In genomic region chr13:113203146-113203545, GRCm38 (mm10) we compare ENCODE assay signal across 29 mouse cellular contexts. TPM values are rescaled to one million over a fixed set of nuclear protein-coding genes. Genes with fewer than 3 reads are reported as not detected.
DNase-seq lines count a peak whose midpoint lies in the region; ATAC-seq and TF ChIP-seq lines count a peak whose summit lies in the region.
"Had no signal": no experiment of that assay in that cellular context is flagged by ENCODE, and none has a peak within 500 bp of the region (broad histone marks: within the 10 kb centered on the region; RNA-seq: fewer than 3 reads in every experiment).

No protein-coding gene starts in this region.

- no peaks in the 10 kb centered on the region for H3K36me3 ChIP-seq in C2C12 (ENCODE audit: control insufficient read depth, insufficient read depth)
- H3K36me3 ChIP-seq in myocyte (ENCODE audit: control insufficient read depth, insufficient read depth): no peaks in the 10 kb centered on the region
- no peaks in the 10 kb centered on the region for H3K36me3 ChIP-seq in hindbrain, embryonic 13.5 days
- H3K36me3 ChIP-seq: embryonic facial prominence, embryonic 10.5 days; embryonic facial prominence, embryonic 12.5 days; forebrain, embryonic 10.5 days; forebrain, embryonic 12.5 days; G1E had no signal

- H3K4me1 ChIP-seq in hindbrain, embryonic 13.5 days (replicated peaks): no peaks in the 10 kb centered on the region
- H3K4me1 ChIP-seq: forebrain, embryonic 12.5 days had no signal

- H3ac ChIP-seq in C2C12 (ENCODE audit: control insufficient read depth, insufficient read length, low read depth) (no peak overlapping the region), myocyte (ENCODE audit: control insufficient read depth, insufficient read length) (no peak overlapping the region)

- TF ChIP-seq POLR2A in myocyte (IDR thresholded peaks at IDR 0.05; ENCODE audit: insufficient read length, low read depth): no peak

- H3K9ac ChIP-seq in hindbrain, embryonic 13.5 days: no peak overlapping the region
- H3K9ac ChIP-seq: embryonic facial prominence, embryonic 12.5 days; forebrain, embryonic 12.5 days had no signal

- ATAC-seq in hindbrain, embryonic 13.5 days (ENCODE audit: low FRiP score): no peak
- ATAC-seq: CD4-positive, CD25-positive, alpha-beta regulatory T cell, adult 4 months; forebrain, embryonic 14.5 days; forebrain, embryonic 16.5 days had no signal

- H3K79me3 ChIP-seq in C2C12 (ENCODE audit: low read depth): no peaks in the 10 kb centered on the region

- H3K79me2 ChIP-seq in C2C12 (ENCODE audit: control insufficient read depth, insufficient read depth) (no peaks in the 10 kb centered on the region), myocyte (ENCODE audit: control insufficient read depth, insufficient read depth) (no peaks in the 10 kb centered on the region)

- peak overlapping the region; percentile 45 for H3K4me2 ChIP-seq in myocyte (ENCODE audit: low read depth)
- no peak overlapping the region for H3K4me2 ChIP-seq in hindbrain, embryonic 13.5 days
- H3K4me2 ChIP-seq: embryonic facial prominence, embryonic 12.5 days; forebrain, embryonic 12.5 days had no signal

- no peak overlapping the region for H3K27ac ChIP-seq in hindbrain, embryonic 13.5 days
- H3K27ac ChIP-seq: embryonic facial prominence, embryonic 10.5 days; embryonic facial prominence, embryonic 12.5 days; forebrain, embryonic 10.5 days; forebrain, embryonic 12.5 days had no signal

- H3K27me3 ChIP-seq in C2C12 (ENCODE audit: control insufficient read depth, insufficient read depth, insufficient read length) (no peaks in the 10 kb centered on the region), myocyte (ENCODE audit: control insufficient read depth, insufficient read depth, insufficient read length) (no peaks in the 10 kb centered on the region)
- H3K27me3 ChIP-seq in hindbrain, embryonic 13.5 days: no peaks in the 10 kb centered on the region
- H3K27me3 ChIP-seq: CH12.LX; embryonic facial prominence, embryonic 12.5 days; forebrain, embryonic 12.5 days had no signal

- H3K4me3 ChIP-seq in C2C12 (ENCODE audit: insufficient read depth, poor library complexity, severe bottlenecking): no peak overlapping the region
- no peak overlapping the region for H3K4me3 ChIP-seq in myocyte
- H3K4me3 ChIP-seq in hindbrain, embryonic 13.5 days: no peak overlapping the region
- H3K4me3 ChIP-seq: embryonic facial prominence, embryonic 10.5 days; embryonic facial prominence, embryonic 12.5 days; erythroblast, embryonic 14.5 days; forebrain, embryonic 10.5 days; forebrain, embryonic 12.5 days had no signal

- 47% methylated on average over 5 of the region's 5 CpGs for WGBS in hindbrain, embryonic 13.5 days

- no peak for TF ChIP-seq CTCF in C2C12 (IDR thresholded peaks at IDR 0.05; ENCODE audit: control insufficient read depth, insufficient read depth, insufficient read length)

- H3K9me3 ChIP-seq in hindbrain, embryonic 13.5 days: no peaks in the 10 kb centered on the region
- H3K9me3 ChIP-seq: embryonic facial prominence, embryonic 10.5 days; embryonic facial prominence, embryonic 12.5 days; forebrain, embryonic 10.5 days; forebrain, embryonic 12.5 days; G1E had no signal

- DNase-seq in 3T3-L1 (ENCODE audit: low read depth, low spot score) (peak; percentile 61), NIH3T3 (ENCODE audit: low read depth) (peak; percentile 6)
- no peak for DNase-seq in embryo, embryonic 10 days (ENCODE audit: low spot score)
- no peak for DNase-seq in urinary bladder, adult 18-20 months (ENCODE audit: low spot score in 2 of 2)
- DNase-seq: adrenal gland, adult 2 months; adrenal gland, postnatal 10 days; adrenal gland, postnatal 25 days; B cell, adult 2 months; cerebellum, adult 11 months; cerebellum, adult 18-20 months; cerebellum, adult 8-10 months; cerebellum, adult 9-11 months; cerebellum, postnatal 14 days; cerebellum, postnatal 36 days had no signal

TF ChIP-seq in C2C12, 6 proteins besides CTCF, POLR2A, EP300 and RAD21:
- TF ChIP-seq MYOG (IDR thresholded peaks at IDR 0.05; ENCODE audit: control insufficient read depth, extremely low read depth, insufficient read length) (no peak), FOSL1 (IDR thresholded peaks at IDR 0.05; ENCODE audit: insufficient read depth, low read length, poor library complexity, severe bottlenecking) (peak; percentile 21)

TF ChIP-seq in myocyte, 11 proteins besides CTCF, POLR2A, EP300 and RAD21:
- TF ChIP-seq CEBPB (IDR thresholded peaks at IDR 0.05; ENCODE audit: insufficient read depth, poor library complexity, severe bottlenecking) (no peak), USF1 (IDR thresholded peaks at IDR 0.05; ENCODE audit: low read depth) (no peak), POLR2AphosphoS2 (IDR thresholded peaks at IDR 0.05; ENCODE audit: insufficient read length, low read depth) (no peak), SRF (IDR thresholded peaks at IDR 0.05; ENCODE audit: control insufficient read depth, insufficient read length, low read depth) (no peak), MYOG (IDR thresholded peaks at IDR 0.05; ENCODE audit: control insufficient read depth in 1 of 3, insufficient read depth in 1 of 3, insufficient read length in 2 of 3, low read depth in 2 of 3) (no peak), TCF12 (IDR thresholded peaks at IDR 0.05; ENCODE audit: insufficient read depth, poor library complexity, severe bottlenecking) (no peak), REST (IDR thresholded peaks at IDR 0.05; ENCODE audit: insufficient read depth, insufficient read length) (no peak)

RNA-seq across cellular contexts. Expression of gene Esm1, which starts 6.3 kb away (rescaled TPM):
- polyA plus RNA-seq in C2C12 (2012; fragmentation: generic; extraction: Trizol): 0.08 TPM
- not detected for polyA plus RNA-seq in myocyte (2012; fragmentation: generic; extraction: Trizol)
- 1.5 and 1.8 TPM in 2 replicates for polyA plus RNA-seq in hindbrain, embryonic 13.5 days (2015; fragmentation: Nextera tagmentation; extraction: Ambion mirVana)
- polyA plus RNA-seq: CD4-positive, CD25-positive, alpha-beta regulatory T cell, adult 4 months; G1E had no signal

RNA-seq across cellular contexts. Expression of gene Gzmk, which starts 22.6 kb away (rescaled TPM):
- 0.26 TPM for polyA plus RNA-seq in C2C12 (2012; fragmentation: generic; extraction: Trizol)
- not detected for polyA plus RNA-seq in myocyte (2012; fragmentation: generic; extraction: Trizol)
- polyA plus RNA-seq in hindbrain, embryonic 13.5 days (2015; fragmentation: Nextera tagmentation; extraction: Ambion mirVana): not detected in 2 replicates
- polyA plus RNA-seq: adrenal gland, adult 2 months; brain, embryonic 14.5 days; embryonic facial prominence, embryonic 10.5 days; embryonic facial prominence, embryonic 12.5 days; embryonic facial prominence, embryonic 14.5 days; erythroblast, embryonic 14.5 days; forebrain, embryonic 10.5 days; forebrain, embryonic 12.5 days; forebrain, embryonic 14.5 days; G1E had no signal

Comparison
In these comparisons a context has a peak if more than half of its experiments do, and no peak if none do; other contexts are left out.
1. DNase-seq: peak in 3T3-L1 (single experiment) and NIH3T3 (single experiment); none in embryo, embryonic 10 days (single experiment) and urinary bladder, adult 18-20 months (0 of 2).